Mouse (Mus musculus): ENCODE data around the gene 4931400O07Rik.

Gene 4931400O07Rik

GRCm38 (mm10) chrX:62467691-62468090, at the start of gene 4931400O07Rik:
4931400O07Rik (plus strand) TSS chrX:62467991.
- no peak for DNase-seq
